Mouse (Mus musculus) lung, adult 2 months (tissue): ENCODE results near the gene Sugt1.

Source experiments
- CTCF ChIP-seq: fragments of 200-500 bp; IDR thresholded peaks from 2 replicates; pipeline ENCODE4 v1.5.1; 2011; ENCODE audit warnings: mild to moderate bottlenecking, low read length, control low read depth; ENCODE audit not compliant: insufficient read depth
- POLR2A ChIP-seq: fragments of 200-500 bp; IDR thresholded peaks from 2 replicates; pipeline ENCODE4 v1.6.1; 2011; ENCODE audit warnings: low read depth, mild to moderate bottlenecking, control low read depth, low read length, borderline replicate concordance; ENCODE audit errors: extremely low read depth

DNA sequence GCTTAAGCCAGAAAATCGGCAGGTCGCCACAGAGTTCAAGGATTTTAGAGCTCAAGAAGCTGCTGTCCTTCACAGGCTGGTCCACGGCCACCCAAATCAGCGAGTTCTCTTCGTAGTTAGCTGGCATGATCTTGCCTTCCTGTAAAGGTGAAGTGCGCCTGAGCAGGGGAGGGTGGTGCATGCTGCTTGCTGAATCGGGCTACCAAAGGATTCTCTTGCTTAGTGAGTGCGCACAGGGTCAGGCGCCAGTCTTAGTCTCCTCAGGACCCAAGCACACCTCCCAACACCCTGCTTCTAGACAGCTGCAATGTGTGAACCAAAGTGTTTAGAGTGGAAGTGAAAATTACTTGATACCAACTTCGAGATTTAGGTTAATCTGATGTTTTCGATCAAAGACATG is 57.9 kb downstream of the Sugt1 start:
- TF ChIP-seq CTCF: no peak
- no peak for TF ChIP-seq POLR2A
